8 mouse cellular contexts compared by ENCODE assay signal in genomic region chr10:60080982-60081825, GRCm38 (mm10). TPM values are rescaled to one million over a fixed set of nuclear protein-coding genes. Genes with fewer than 3 reads are reported as not detected.
DNase-seq lines count a peak whose midpoint lies in the region; ATAC-seq and TF ChIP-seq lines count a peak whose summit lies in the region.

No protein-coding gene starts in this region.

- H3K9me3 ChIP-seq in midbrain, embryonic 13.5 days = no peaks in the 10 kb centered on the region
- H3K9me3 ChIP-seq in midbrain, embryonic 10.5 days (replicated peaks) = no peaks in the 10 kb centered on the region
- H3K9me3 ChIP-seq in heart, embryonic 14.5 days (ENCODE audit: control insufficient read depth, low read length) = no peaks in the 10 kb centered on the region
- H3K9me3 ChIP-seq in kidney, postnatal 0 days (replicated peaks; ENCODE audit: low read length) = no peaks in the 10 kb centered on the region

- H3K4me3 ChIP-seq in midbrain, embryonic 13.5 days (replicated peaks) = no peak overlapping the region
- no peak overlapping the region for H3K4me3 ChIP-seq in midbrain, embryonic 10.5 days
- no peak overlapping the region for H3K4me3 ChIP-seq in heart, embryonic 14.5 days (ENCODE audit: control insufficient read depth in 1 of 2, insufficient read depth in 1 of 2, low read depth in 1 of 2, low read length in 2 of 2)
- H3K4me3 ChIP-seq in kidney, postnatal 0 days (replicated peaks; ENCODE audit: low read depth, low read length) = no peak overlapping the region

- H3K27ac ChIP-seq in midbrain, embryonic 13.5 days = no peak overlapping the region
- H3K27ac ChIP-seq in midbrain, embryonic 10.5 days (replicated peaks) = no peak overlapping the region
- H3K27ac ChIP-seq in heart, embryonic 14.5 days (replicated peaks in 1 of 2; ENCODE audit: control insufficient read depth in 1 of 2, insufficient read depth in 1 of 2, low read depth in 2 of 2, low read length in 2 of 2) = peak overlapping the region; percentile 73 to 78
- H3K27ac ChIP-seq in kidney, postnatal 0 days = peak overlapping the region; percentile 3; the same call in 1 of the 2 replicates

- 0 out of 2 replicates have a peak, but pooled peaks have one; percentile 59 for ATAC-seq in midbrain, embryonic 13.5 days
- ATAC-seq in heart, embryonic 14.5 days (ENCODE audit: insufficient number of reproducible peaks, insufficient read depth, low FRiP score, low read depth) = no peak
- ATAC-seq in kidney, postnatal 0 days (replicated peaks; ENCODE audit: low FRiP score, low read depth) = peak; percentile 21; the same call in 1 of the 2 replicates

- H3K4me1 ChIP-seq in midbrain, embryonic 13.5 days (replicated peaks) = peaks cover 16% of the 10 kb centered on the region
- peaks cover 22% of the 10 kb centered on the region for H3K4me1 ChIP-seq in midbrain, embryonic 10.5 days
- peaks cover 40 to 61% of the 10 kb centered on the region in 2 experiments for H3K4me1 ChIP-seq in heart, embryonic 14.5 days (ENCODE audit: control insufficient read depth in 2 of 2, insufficient read depth in 2 of 2, low read length in 2 of 2)
- peaks cover 19% of the 10 kb centered on the region for H3K4me1 ChIP-seq in kidney, postnatal 0 days (replicated peaks; ENCODE audit: insufficient read depth, low read length)

- WGBS in midbrain, embryonic 13.5 days = 77% methylated on average over 21 of the region's 21 CpGs
- WGBS in midbrain, embryonic 10.5 days = 79% methylated on average over 21 of the region's 21 CpGs
- 55% methylated on average over 21 of the region's 21 CpGs for WGBS in heart, embryonic 14.5 days
- WGBS in kidney, postnatal 0 days = 32% methylated on average over 21 of the region's 21 CpGs

- intact Hi-C loops in left cerebral cortex, postnatal 36 days (cut with DNase I) = no loop called here

- no peak overlapping the region for H3K9ac ChIP-seq in midbrain, embryonic 13.5 days (replicated peaks)
- peak overlapping the region; percentile 48 for H3K9ac ChIP-seq in heart, embryonic 14.5 days (ENCODE audit: low read length)
- 0 out of 2 replicates have a peak overlapping the region, but pooled peaks have one; percentile 31 for H3K9ac ChIP-seq in kidney, postnatal 0 days (ENCODE audit: low read depth, low read length)

- H3K4me2 ChIP-seq in midbrain, embryonic 13.5 days (replicated peaks) = no peak overlapping the region
- H3K4me2 ChIP-seq in heart, embryonic 14.5 days (ENCODE audit: low read length) = peak overlapping the region; percentile 19
- no peak overlapping the region for H3K4me2 ChIP-seq in kidney, postnatal 0 days (ENCODE audit: low read length)

- no peak for DNase-seq in midbrain, embryonic 10.5 days (ENCODE audit: low spot score)
- peak; percentile 44 to 52 for DNase-seq in cerebellum, postnatal 14 days
- peak; percentile 33 for DNase-seq in kidney, postnatal 0 days (ENCODE audit: low spot score)
- peak; percentile 32 to 37 for DNase-seq in natural killer cell, adult 2 months (ENCODE audit: low spot score in 2 of 2)
- DNase-seq in right cerebral cortex, postnatal 4 days = no peak
- DNase-seq in left cerebral cortex, postnatal 36 days (ENCODE audit: low spot score in 2 of 2) = no peak

- no peaks in the 10 kb centered on the region for H3K36me3 ChIP-seq in midbrain, embryonic 13.5 days
- no peaks in the 10 kb centered on the region for H3K36me3 ChIP-seq in midbrain, embryonic 10.5 days
- no peaks in the 10 kb centered on the region for H3K36me3 ChIP-seq in heart, embryonic 14.5 days (ENCODE audit: control insufficient read depth, insufficient read depth, low read length)
- no peaks in the 10 kb centered on the region for H3K36me3 ChIP-seq in kidney, postnatal 0 days (ENCODE audit: insufficient read depth, low read length)

- TF ChIP-seq CTCF in kidney, postnatal 0 days (IDR thresholded peaks at IDR 0.05; ENCODE audit: low read depth) = no peak

- no peaks in the 10 kb centered on the region for H3K27me3 ChIP-seq in midbrain, embryonic 13.5 days
- no peaks in the 10 kb centered on the region for H3K27me3 ChIP-seq in midbrain, embryonic 10.5 days (ENCODE audit: low read depth, poor library complexity, severe bottlenecking)
- H3K27me3 ChIP-seq in heart, embryonic 14.5 days (ENCODE audit: control insufficient read depth, insufficient read depth, low read length) = peaks cover 11% of the 10 kb centered on the region
- no peaks in the 10 kb centered on the region for H3K27me3 ChIP-seq in kidney, postnatal 0 days (ENCODE audit: insufficient read depth, low read length)

RNA-seq across cellular contexts. Expression of gene Spock2, which starts 24.8 kb away (rescaled TPM):
- polyA plus RNA-seq in midbrain, embryonic 13.5 days (2015; fragmentation: Nextera tagmentation; extraction: Ambion mirVana) = 51.8 TPM in 2 replicates
- polyA plus RNA-seq in midbrain, embryonic 10.5 days (2016; fragmentation: Nextera tagmentation; extraction: Ambion mirVana) = 7.9 and 16.0 TPM in 2 replicates
- polyA plus RNA-seq in heart, embryonic 14.5 days (2014; fragmentation: Nextera tagmentation; extraction: Ambion mirVana) = 2.6 and 3.7 TPM in 2 replicates
- 22.0 and 24.2 TPM in 2 replicates for polyA plus RNA-seq in kidney, postnatal 0 days (2015; fragmentation: Nextera tagmentation; extraction: Ambion mirVana)
- 100 to 1,000 TPM; 562 to 569 TPM for total RNA-seq in left cerebral cortex, postnatal 36 days (2021)

Comparison
In these comparisons a context has a peak if more than half of its experiments do, and no peak if none do; other contexts are left out.
1. H3K27ac ChIP-seq: peak in heart, embryonic 14.5 days (2 of 2) and kidney, postnatal 0 days (single experiment); none in midbrain, embryonic 13.5 days (single experiment) and midbrain, embryonic 10.5 days (single experiment).
2. DNase-seq: peak in cerebellum, postnatal 14 days (2 of 2), kidney, postnatal 0 days (single experiment) and natural killer cell, adult 2 months (2 of 2); none in midbrain, embryonic 10.5 days (single experiment), right cerebral cortex, postnatal 4 days (single experiment) and left cerebral cortex, postnatal 36 days (0 of 2).